Mouse (Mus musculus) central nervous system, embryonic 14 days (tissue): Measurements from ENCODE around the gene Cd300ld4. TPM values are rescaled to one million over a fixed set of nuclear protein-coding genes. Genes with fewer than 3 reads are reported as not detected.

Experiments
- polyA plus RNA-seq: library from polyadenylated mRNA; depleted of rRNA; stranded (reverse); fragments of >200 nt; gene quantifications from 2 replicates; pipeline ENCODE4 v1.2.3, GENCODE M21; 2012; rRNA removed

Cd300ld4 gene
- polyA plus RNA-seq = 0.11 and 0.38 TPM in 2 replicates

GRCm38 (mm10) chr11:115026912-115027311 lies at the start of gene Cd300ld4:
Gene Cd300ld4, minus strand, starts transcription at chr11:115027012.

GRCm38 (mm10) chr11:115062077-115062476 lies 35.3 kb upstream of the Cd300ld4 start, which contains the start of gene Cd300e:
Gene Cd300e, minus strand, starts transcription at chr11:115062177.

GRCm38 (mm10) chr11:115048259-115048658 lies 21.4 kb upstream of the Cd300ld4 start, which contains the start of gene Cd300ld3:
Gene Cd300ld3, minus strand, starts transcription at chr11:115048409.

GRCm38 (mm10) chr11:115037669-115038068 lies 10.9 kb upstream of the Cd300ld4 start, which contains the start of gene Cd300ld5:
Gene Cd300ld5, minus strand, starts transcription at chr11:115037769.

GRCm38 (mm10) chr11:115016093-115016492 lies 10.7 kb downstream of the Cd300ld4 start, which contains the start of gene Cd300ld2:
Gene Cd300ld2, minus strand, starts transcription at chr11:115016193.

GRCm38 (mm10) chr11:115001474-115002040 lies 25.3 kb downstream of the Cd300ld4 start, which contains the start of gene Cd300c2:
Gene Cd300c2, minus strand, starts transcription at chr11:115001880.

GRCm38 (mm10) chr11:114989793-114990192 lies 37.0 kb downstream of the Cd300ld4 start, which contains the start of gene Cd300ld:
Gene Cd300ld, minus strand, starts transcription at chr11:114989922.

Other genes starting within 250 kb of the Cd300ld4 start
- 29.3 and 36.3 TPM in 2 replicates for gene Btbd17, start 231.1 kb downstream of the Cd300ld4 start, polyA plus RNA-seq
- 0.11 TPM in 1 of 2 replicates, not detected in the other for gene Gpr142, start 228.1 kb downstream of the Cd300ld4 start, polyA plus RNA-seq
- gene Gprc5c, start 175.9 kb downstream of the Cd300ld4 start, polyA plus RNA-seq = 5.5 and 10.6 TPM in 2 replicates
- 0.64 and 0.79 TPM in 2 replicates for gene Cd300a, start 137.0 kb downstream of the Cd300ld4 start, polyA plus RNA-seq
- 0.18 and 0.23 TPM in 2 replicates for gene Cd300lb, start 92.6 kb downstream of the Cd300ld4 start, polyA plus RNA-seq
- gene Cd300c, start 57.9 kb downstream of the Cd300ld4 start, polyA plus RNA-seq = 0.09 TPM in 1 of 2 replicates, not detected in the other
- 0.10 and 0.11 TPM in 2 replicates for gene Cd300ld, start 37.1 kb downstream of the Cd300ld4 start, polyA plus RNA-seq
- 0.91 and 1.1 TPM in 2 replicates for gene Cd300c2, start 25.1 kb downstream of the Cd300ld4 start, polyA plus RNA-seq
- gene Cd300ld2, start 10.8 kb downstream of the Cd300ld4 start, polyA plus RNA-seq = 0.11 TPM in 1 of 2 replicates, not detected in the other
- gene Cd300ld5, start 10.8 kb upstream of the Cd300ld4 start, polyA plus RNA-seq = 0.24 TPM in 1 of 2 replicates, not detected in the other
- gene Cd300ld3, start 21.4 kb upstream of the Cd300ld4 start, polyA plus RNA-seq = 0.24 and 0.53 TPM in 2 replicates
- gene Cd300e, start 35.2 kb upstream of the Cd300ld4 start, polyA plus RNA-seq = 0.05 TPM in 1 of 2 replicates, not detected in the other
- gene Rab37, start 64.4 kb upstream of the Cd300ld4 start, polyA plus RNA-seq = 0.90 and 1.1 TPM in 2 replicates
- gene Cd300lf, start 107.0 kb upstream of the Cd300ld4 start, polyA plus RNA-seq = 0.43 and 0.98 TPM in 2 replicates
- gene Slc9a3r1, start 136.3 kb upstream of the Cd300ld4 start, polyA plus RNA-seq = 37.2 and 38.4 TPM in 2 replicates
- 5.6 and 6.9 TPM in 2 replicates for gene Tmem104, start 160.5 kb upstream of the Cd300ld4 start, polyA plus RNA-seq
- 22.3 and 23.1 TPM in 2 replicates for gene Nat9, start 160.8 kb upstream of the Cd300ld4 start, polyA plus RNA-seq
- gene Grin2c, start 240.2 kb upstream of the Cd300ld4 start, polyA plus RNA-seq = 0.96 and 1.0 TPM in 2 replicates